26 mouse cellular contexts compared by ENCODE assay signal in genomic region chr9:34418100-34418499, GRCm38 (mm10).
DNase-seq lines count a peak whose midpoint lies in the region; ATAC-seq lines count a peak whose summit lies in the region.
"Had no signal": no experiment of that assay in that cellular context is flagged by ENCODE, and none has a peak within 500 bp of the region (broad histone marks: within the 10 kb centered on the region; RNA-seq: fewer than 3 reads in every experiment).

No protein-coding gene starts in this region.

- DNase-seq in heart, adult 11 months: peak; percentile 67
- no peak for DNase-seq in heart, adult 18-20 months
- peak; percentile 21 for DNase-seq in testis, postnatal 10 days (ENCODE audit: low spot score)
- DNase-seq in testis, postnatal 14 days (ENCODE audit: low spot score): no peak
- DNase-seq in brain, adult 2 months (ENCODE audit: low read depth, low spot score): peak; percentile 71
- no peak for DNase-seq in gastrocnemius, postnatal 36 days
- DNase-seq: adrenal gland, adult 8-10 months; adrenal gland, postnatal 14 days; adrenal gland, postnatal 36 days; cerebellum, adult 11-12 months; cerebellum, adult 9-10 months; cerebellum, postnatal 14 days; cerebellum, postnatal 36 days; embryo, embryonic 11 days had no signal

- no peaks in the 10 kb centered on the region for H3K27me3 ChIP-seq in forebrain, embryonic 16.5 days (replicated peaks; ENCODE audit: control insufficient read depth, insufficient read depth, low read length)
- H3K27me3 ChIP-seq in forebrain, embryonic 12.5 days: no peaks in the 10 kb centered on the region
- H3K27me3 ChIP-seq: embryonic facial prominence, embryonic 13.5 days; embryonic facial prominence, embryonic 15.5 days; forebrain, embryonic 13.5 days; forebrain, embryonic 15.5 days; Patski had no signal

- 81% methylated on average over 8 of the region's 8 CpGs for WGBS in forebrain, embryonic 16.5 days
- 90% methylated on average over 8 of the region's 8 CpGs for WGBS in forebrain, embryonic 12.5 days

- no peak overlapping the region for H3K4me3 ChIP-seq in forebrain, embryonic 16.5 days (replicated peaks; ENCODE audit: low read length)
- H3K4me3 ChIP-seq in forebrain, embryonic 12.5 days (replicated peaks): no peak overlapping the region
- H3K4me3 ChIP-seq: embryonic facial prominence, embryonic 13.5 days; embryonic facial prominence, embryonic 15.5 days; erythroblast, embryonic 14.5 days; forebrain, embryonic 10.5 days; forebrain, embryonic 13.5 days; forebrain, embryonic 15.5 days had no signal

- H3K27ac ChIP-seq in forebrain, embryonic 16.5 days (ENCODE audit: low read length): no peak overlapping the region
- H3K27ac ChIP-seq in forebrain, embryonic 12.5 days: no peak overlapping the region
- H3K27ac ChIP-seq: embryonic facial prominence, embryonic 13.5 days; embryonic facial prominence, embryonic 15.5 days; forebrain, embryonic 10.5 days; forebrain, embryonic 13.5 days; forebrain, embryonic 15.5 days had no signal

- H3K9ac ChIP-seq in forebrain, embryonic 16.5 days (replicated peaks; ENCODE audit: low read depth, low read length): no peak overlapping the region
- H3K9ac ChIP-seq in forebrain, embryonic 12.5 days: no peak overlapping the region
- H3K9ac ChIP-seq: embryonic facial prominence, embryonic 13.5 days; embryonic facial prominence, embryonic 15.5 days; forebrain, embryonic 13.5 days; forebrain, embryonic 15.5 days had no signal

- ATAC-seq in forebrain, embryonic 16.5 days: 0 out of 2 replicates have a peak, but pooled peaks have one; percentile 20
- ATAC-seq in forebrain, embryonic 12.5 days (ENCODE audit: low FRiP score): no peak
- ATAC-seq: activated CD4-positive, CD25-positive, alpha-beta regulatory T cell, adult 4 months; CD4-positive, CD25-positive, alpha-beta regulatory T cell, adult 4 months; forebrain, embryonic 13.5 days; forebrain, embryonic 15.5 days; Patski had no signal

- H3K4me1 ChIP-seq in forebrain, embryonic 16.5 days (replicated peaks; ENCODE audit: control insufficient read depth, insufficient read depth, low read length): peaks cover 23% of the 10 kb centered on the region
- H3K4me1 ChIP-seq in forebrain, embryonic 12.5 days: peaks cover 8% of the 10 kb centered on the region

- H3K4me2 ChIP-seq in forebrain, embryonic 16.5 days (ENCODE audit: low read length): no peak overlapping the region
- H3K4me2 ChIP-seq in forebrain, embryonic 12.5 days: no peak overlapping the region
- H3K4me2 ChIP-seq: embryonic facial prominence, embryonic 13.5 days; embryonic facial prominence, embryonic 15.5 days; forebrain, embryonic 13.5 days; forebrain, embryonic 15.5 days had no signal

- intact Hi-C loops in gastrocnemius, postnatal 36 days (cut with DNase I): no loop called here

- H3K9me3 ChIP-seq in forebrain, embryonic 16.5 days (ENCODE audit: control insufficient read depth, low read length): no peaks in the 10 kb centered on the region
- H3K9me3 ChIP-seq in forebrain, embryonic 12.5 days: no peaks in the 10 kb centered on the region
- H3K9me3 ChIP-seq: embryonic facial prominence, embryonic 13.5 days; embryonic facial prominence, embryonic 15.5 days; forebrain, embryonic 10.5 days; forebrain, embryonic 13.5 days; forebrain, embryonic 15.5 days had no signal

- no peaks in the 10 kb centered on the region for H3K36me3 ChIP-seq in forebrain, embryonic 16.5 days (ENCODE audit: control insufficient read depth, insufficient read depth)
- H3K36me3 ChIP-seq in forebrain, embryonic 12.5 days (replicated peaks): no peaks in the 10 kb centered on the region
- H3K36me3 ChIP-seq: embryonic facial prominence, embryonic 13.5 days; embryonic facial prominence, embryonic 15.5 days; forebrain, embryonic 10.5 days; forebrain, embryonic 15.5 days; G1E had no signal

Comparison
In these comparisons a context has a peak if more than half of its experiments do, and no peak if none do; other contexts are left out.
1. DNase-seq: peak in heart, adult 11 months (single experiment), testis, postnatal 10 days (single experiment) and brain, adult 2 months (single experiment); none in heart, adult 18-20 months (0 of 2), testis, postnatal 14 days (single experiment) and gastrocnemius, postnatal 36 days (0 of 2).